Mouse (Mus musculus) liver, embryonic 12.5 days (tissue): ENCODE results near the gene Dgka. TPM values are rescaled to one million over a fixed set of nuclear protein-coding genes. Genes with fewer than 3 reads are reported as not detected.

Experiments used
- ATAC-seq: fragments of 200-750 bp; cut with Nextera tagmentation; 2 replicates; pipeline ENCODE4 v1.8.0; 2017; ENCODE audit warnings: moderate number of reproducible peaks, mild to moderate bottlenecking, moderate library complexity
- H3K27ac ChIP-seq: fragments of 300-500 bp; sonication (generic); 2 replicates; pipeline ENCODE4 v1.5.1; 2016; ENCODE audit warnings: mild to moderate bottlenecking
- H3K27me3 ChIP-seq: fragments of 300-500 bp; sonication (generic); replicated peaks from 2 replicates; pipeline ENCODE4 v1.6.1; 2016; ENCODE audit warnings: mild to moderate bottlenecking, moderate library complexity
- H3K36me3 ChIP-seq: fragments of 300-500 bp; sonication (generic); 2 replicates; pipeline ENCODE4 v1.6.1; 2016; ENCODE audit warnings: mild to moderate bottlenecking, moderate library complexity
- H3K4me1 ChIP-seq: fragments of 300-500 bp; sonication (generic); 2 replicates; pipeline ENCODE4 v1.6.1; 2016
- H3K4me2 ChIP-seq: fragments of 300-500 bp; sonication (generic); 2 replicates; pipeline ENCODE4 v1.6.1; 2016; ENCODE audit warnings: mild to moderate bottlenecking, moderate library complexity
- H3K4me3 ChIP-seq: fragments of 300-500 bp; sonication (generic); 2 replicates; pipeline ENCODE4 v1.5.1; 2016; ENCODE audit warnings: mild to moderate bottlenecking, moderate library complexity
- H3K9ac ChIP-seq: fragments of 300-500 bp; sonication (generic); 2 replicates; pipeline ENCODE4 v1.6.1; 2016; ENCODE audit warnings: mild to moderate bottlenecking, moderate library complexity
- H3K9me3 ChIP-seq: fragments of 300-500 bp; sonication (generic); replicated peaks from 2 replicates; pipeline ENCODE4 v1.6.1; 2016; ENCODE audit warnings: mild to moderate bottlenecking, moderate library complexity
- WGBS: fragments of 180-500 bp; shearing (Covaris S2); methylation state at CpG from one replicate; pipeline ENCODE4 v1.1.7; 2016; ENCODE audit not compliant: insufficient replicate concordance; 5-methylcytosine and 5-hydroxymethylcytosine counted together
- polyA plus RNA-seq: library from polyadenylated mRNA; unstranded; fragments of >200 nt; fragmentation: Nextera tagmentation; extraction: Ambion mirVana; gene quantifications from 2 replicates; pipeline ENCODE4 v1.2.1, GENCODE M21; 2016

Dgka gene
- polyA plus RNA-seq, 1 experiment from 2014 or later = 2.8 TPM

DNA sequence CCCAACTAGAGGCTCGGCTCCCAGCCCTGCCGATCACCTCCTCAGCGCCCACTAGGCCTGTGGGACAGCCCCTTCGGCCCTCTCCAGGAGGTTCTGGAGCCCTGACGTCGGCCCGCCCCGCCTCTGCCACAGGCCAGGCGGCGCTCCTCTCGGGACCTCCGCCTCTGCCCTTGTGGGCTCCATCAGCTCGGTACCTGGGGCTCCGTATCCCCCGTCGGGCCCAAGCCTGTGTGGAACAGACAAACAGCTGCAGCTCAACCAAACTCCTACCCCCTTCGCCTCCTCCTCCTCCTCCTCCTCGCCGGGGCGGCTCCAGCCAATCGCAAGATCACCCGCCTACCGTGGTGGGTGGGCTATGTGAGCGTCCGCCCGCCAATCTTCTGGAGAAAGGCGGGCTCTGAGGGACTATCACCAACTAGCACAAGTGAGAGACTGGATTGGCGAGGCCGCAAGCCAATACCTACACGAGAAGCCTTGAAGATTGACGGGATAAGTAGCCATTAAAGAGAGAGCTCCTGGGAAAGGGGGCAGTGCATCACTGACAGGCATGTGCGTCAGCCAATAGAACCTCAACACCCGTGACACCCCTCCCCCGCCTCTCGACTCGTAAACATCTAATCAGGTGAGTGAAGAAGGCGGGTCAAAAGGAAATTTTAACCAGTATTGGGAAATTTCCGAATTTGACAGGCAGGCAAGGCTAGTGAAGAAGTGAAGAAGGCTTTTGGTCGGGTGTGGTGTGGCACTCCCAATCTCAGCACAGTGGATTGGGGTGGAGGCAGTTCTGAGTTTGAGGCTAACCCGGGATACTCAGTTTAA is 48.5 kb downstream of the Dgka start, which contains the start of gene Rab5b:
Rab5b (minus strand) TSS at position 273 of the 816 bp plus-strand sequence.
- Histone ChIP-seq H3K27me3 (no peaks in the 10 kb centered on the region), H3K4me3 (peak within 1 kb of the TSS; percentile 87), H3K27ac (peak within 1 kb of the TSS; percentile 94), H3K9me3 (no peaks in the 10 kb centered on the region), H3K9ac (peak within 1 kb of the TSS; percentile 94), H3K4me2 (peak within 1 kb of the TSS; percentile 80), H3K36me3 (peaks cover 45% of the 10 kb centered on the region), H3K4me1 (peaks cover 45% of the 10 kb centered on the region)
- 2% methylated on average over 37 of the region's 40 CpGs for WGBS
- ATAC-seq = peak; percentile 98

DNA sequence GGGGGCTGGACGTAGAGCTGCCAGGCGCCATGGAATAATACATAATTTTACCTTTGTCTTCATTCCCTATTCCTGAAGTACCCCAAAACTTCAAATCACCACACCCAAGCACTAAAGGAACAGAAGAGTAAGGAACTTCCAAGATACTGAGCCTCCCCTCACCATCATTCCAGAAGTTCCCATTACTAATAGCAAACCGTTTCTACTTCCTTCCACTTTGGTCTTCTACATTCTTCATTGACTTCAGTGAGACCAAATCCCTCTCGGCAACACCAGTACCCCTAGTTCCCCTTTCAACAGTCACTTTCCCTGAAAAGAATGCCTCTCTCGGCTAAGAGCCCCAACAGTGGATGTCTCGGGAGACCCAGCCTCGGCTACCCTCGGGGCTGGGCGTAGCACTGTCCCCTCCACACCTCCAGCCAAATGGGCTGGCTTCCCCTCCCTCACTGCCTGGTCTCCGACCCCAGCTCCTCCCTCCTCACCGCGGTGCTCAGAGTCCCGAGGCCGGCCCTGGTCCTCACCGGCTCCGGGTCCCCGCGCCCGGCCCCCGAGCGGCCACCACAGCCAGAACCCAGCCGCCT is 49.2 kb downstream of the Dgka start:
- Histone ChIP-seq H3K4me3 (peak overlapping the region; percentile 87), H3K36me3 (peaks cover 38% of the 10 kb centered on the region), H3K27me3 (no peaks in the 10 kb centered on the region), H3K4me1 (peaks cover 42% of the 10 kb centered on the region), H3K9me3 (no peaks in the 10 kb centered on the region), H3K27ac (peak overlapping the region; percentile 94), H3K4me2 (peak overlapping the region; percentile 80), H3K9ac (peak overlapping the region; percentile 94)
- no peak for ATAC-seq
- 1% methylated on average over 22 of the region's 22 CpGs for WGBS

DNA sequence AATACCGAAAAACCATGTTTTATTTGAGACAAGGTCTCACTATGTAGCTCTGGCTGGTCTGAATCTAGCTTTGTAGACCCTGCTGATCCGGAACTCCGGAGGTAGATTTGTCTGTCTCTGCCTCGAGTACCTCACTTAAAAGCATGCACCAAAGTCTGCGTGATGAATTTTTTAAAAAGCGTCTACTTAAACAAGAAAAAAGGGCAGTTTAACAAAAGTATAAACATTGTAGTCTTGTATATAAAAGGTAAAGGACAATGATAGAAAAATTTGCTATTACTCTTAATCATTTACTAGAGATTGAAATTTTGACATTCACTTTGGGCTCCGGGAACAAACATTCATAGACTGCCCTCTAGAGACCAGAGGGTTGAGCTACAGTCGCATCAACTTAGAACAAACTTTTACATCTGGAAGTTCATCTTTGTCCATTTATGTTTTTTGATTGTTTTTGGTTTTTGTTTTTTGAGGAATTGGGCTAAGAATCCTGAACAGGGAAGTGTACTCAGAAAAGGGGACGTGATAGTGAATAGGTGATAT is 70.1 kb downstream of the Dgka start:
- H3K9me3 ChIP-seq = no peaks in the 10 kb centered on the region
- peak overlapping the region; percentile 80 for H3K27ac ChIP-seq
- peak overlapping the region; percentile 99 for H3K4me2 ChIP-seq
- ATAC-seq = no peak
- peak overlapping the region; percentile 75 for H3K4me3 ChIP-seq
- H3K27me3 ChIP-seq = peaks cover 41% of the 10 kb centered on the region
- WGBS = 1% methylated on average over 9 of the region's 9 CpGs
- peak overlapping the region; percentile 78 for H3K9ac ChIP-seq
- H3K36me3 ChIP-seq = peaks cover 14% of the 10 kb centered on the region
- peaks cover 17% of the 10 kb centered on the region for H3K4me1 ChIP-seq

DNA sequence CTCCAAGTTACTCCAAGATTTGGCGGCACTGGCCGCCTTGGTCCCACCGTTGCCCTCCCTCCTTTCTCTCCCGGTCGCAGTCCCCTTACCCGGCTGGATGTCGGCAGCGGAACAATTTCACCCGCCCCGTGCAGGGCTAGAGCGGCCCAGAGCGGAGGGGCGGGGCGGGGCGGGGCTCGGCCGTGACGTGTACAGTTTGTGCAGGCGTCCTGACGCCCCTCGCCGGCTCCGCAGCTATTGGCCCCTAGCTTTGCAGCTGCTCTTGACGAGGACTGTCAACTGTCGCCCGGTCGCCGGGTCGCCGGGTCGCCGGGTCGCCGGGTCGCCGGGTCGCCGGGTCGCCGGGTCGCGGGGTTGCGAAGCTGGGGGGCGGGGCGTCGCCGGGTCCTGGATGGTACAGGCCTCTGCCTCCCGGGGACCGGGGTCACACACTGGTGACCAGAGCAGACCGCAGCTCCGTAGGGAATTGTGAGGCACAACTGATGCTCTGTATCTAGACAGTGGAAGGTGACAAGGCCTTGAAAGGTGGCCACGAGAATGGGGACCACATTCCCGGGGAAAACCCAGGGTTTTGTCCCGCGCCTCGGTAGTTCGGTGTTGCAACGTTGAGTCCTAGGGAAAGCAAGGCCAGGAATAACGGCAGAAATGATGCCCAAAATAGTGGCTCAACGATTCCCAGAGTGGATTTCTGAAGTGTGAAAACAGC is 70.7 kb downstream of the Dgka start, which contains the start of gene Suox:
Suox (minus strand) TSS at position 311 of the 706 bp plus-strand sequence.
- H3K4me2 ChIP-seq = peak within 1 kb of the TSS; percentile 99
- peaks cover 47% of the 10 kb centered on the region for H3K27me3 ChIP-seq
- H3K4me3 ChIP-seq = peak within 1 kb of the TSS; percentile 75
- peaks cover 8% of the 10 kb centered on the region for H3K36me3 ChIP-seq
- peaks cover 23% of the 10 kb centered on the region for H3K4me1 ChIP-seq
- peak within 1 kb of the TSS; percentile 78 for H3K9ac ChIP-seq
- H3K9me3 ChIP-seq = no peaks in the 10 kb centered on the region
- under 1% methylated on average over 45 of the region's 60 CpGs for WGBS
- ATAC-seq = peak; percentile 96
- H3K27ac ChIP-seq = peak within 1 kb of the TSS; percentile 80

DNA sequence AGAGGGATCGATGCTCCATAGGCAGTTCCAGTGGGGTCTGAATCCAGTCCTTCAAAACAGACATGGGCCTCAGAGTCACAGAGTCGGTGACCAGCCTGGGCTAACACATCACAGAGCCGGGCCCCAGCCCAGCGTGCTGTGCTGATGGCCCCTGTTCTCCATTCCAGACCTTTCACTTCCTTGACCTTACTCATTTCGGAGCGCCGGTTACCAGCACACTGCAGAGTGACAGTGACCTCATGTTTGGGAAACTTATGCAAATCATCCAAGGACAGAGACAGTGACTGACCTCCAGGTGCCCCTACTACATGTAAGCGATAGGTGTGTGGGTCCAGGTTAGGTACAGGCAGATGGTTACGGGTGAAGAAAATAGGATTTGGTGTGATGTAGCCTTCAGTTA is 73.5 kb downstream of the Dgka start:
- no peak overlapping the region for H3K27ac ChIP-seq
- 0 out of 2 replicates have a peak, but pooled peaks cover 5% of the 10 kb centered on the region for H3K36me3 ChIP-seq
- no peak overlapping the region for H3K4me2 ChIP-seq
- ATAC-seq = no peak
- H3K9ac ChIP-seq = no peak overlapping the region
- peaks cover 68% of the 10 kb centered on the region for H3K27me3 ChIP-seq
- 84% methylated on average over 9 of the region's 9 CpGs for WGBS
- peaks cover 30% of the 10 kb centered on the region for H3K4me1 ChIP-seq
- H3K9me3 ChIP-seq = no peaks in the 10 kb centered on the region
- no peak overlapping the region for H3K4me3 ChIP-seq

Other genes starting within 250 kb of the Dgka start
- gene Myl6b, start 246.2 kb downstream of the Dgka start, polyA plus RNA-seq = 1.3 and 1.6 TPM in 2 replicates
- gene Esyt1, start 219.0 kb downstream of the Dgka start, polyA plus RNA-seq = 15.0 and 16.0 TPM in 2 replicates
- gene Zc3h10, start 197.1 kb downstream of the Dgka start, polyA plus RNA-seq = 7.7 and 8.1 TPM in 2 replicates
- 2,924 and 3,037 TPM in 2 replicates for gene Rpl41, start 195.6 kb downstream of the Dgka start, polyA plus RNA-seq
- 233 and 242 TPM in 2 replicates for gene Pa2g4, start 178.9 kb downstream of the Dgka start, polyA plus RNA-seq
- gene Erbb3, start 155.2 kb downstream of the Dgka start, polyA plus RNA-seq = 1.8 TPM in 2 replicates
- gene Rps26, start 118.1 kb downstream of the Dgka start, polyA plus RNA-seq = 555 and 561 TPM in 2 replicates
- 0.41 and 0.42 TPM in 2 replicates for gene Ikzf4, start 98.9 kb downstream of the Dgka start, polyA plus RNA-seq
- 10.4 and 10.5 TPM in 2 replicates for gene Suox, start 70.8 kb downstream of the Dgka start, polyA plus RNA-seq
- 34.2 and 34.7 TPM in 2 replicates for gene Rab5b, start 48.6 kb downstream of the Dgka start, polyA plus RNA-seq
- 0.36 and 0.43 TPM in 2 replicates for gene Pmel, start 40.7 kb downstream of the Dgka start, polyA plus RNA-seq
- 82.8 and 84.9 TPM in 2 replicates for gene Cdk2, start 39.8 kb downstream of the Dgka start, polyA plus RNA-seq
- 25.8 and 26.8 TPM in 2 replicates for gene Pym1, start 3.0 kb upstream of the Dgka start, polyA plus RNA-seq
- gene Mmp19, start 46.1 kb upstream of the Dgka start, polyA plus RNA-seq = 5.5 and 6.8 TPM in 2 replicates
- gene Dnajc14, start 59.2 kb upstream of the Dgka start, polyA plus RNA-seq = 27.9 and 29.1 TPM in 2 replicates
- 3.7 and 3.9 TPM in 2 replicates for gene Tmem198b, start 59.5 kb upstream of the Dgka start, polyA plus RNA-seq
- gene Sarnp, start 72.5 kb upstream of the Dgka start, polyA plus RNA-seq = 154 and 161 TPM in 2 replicates
- gene Ormdl2, start 76.8 kb upstream of the Dgka start, polyA plus RNA-seq = 82.5 and 85.8 TPM in 2 replicates
- gene Gdf11, start 146.9 kb upstream of the Dgka start, polyA plus RNA-seq = 1.8 and 1.9 TPM in 2 replicates
- 127 and 129 TPM in 2 replicates for gene Cd63, start 156.1 kb upstream of the Dgka start, polyA plus RNA-seq
- 8.2 and 9.0 TPM in 2 replicates for gene Rdh5, start 178.0 kb upstream of the Dgka start, polyA plus RNA-seq
- 82.5 and 83.0 TPM in 2 replicates for gene Bloc1s1, start 179.2 kb upstream of the Dgka start, polyA plus RNA-seq
- gene Itga7, start 189.0 kb upstream of the Dgka start, polyA plus RNA-seq = 0.12 and 0.17 TPM in 2 replicates
- gene Mettl7b, start 216.1 kb upstream of the Dgka start, polyA plus RNA-seq = not detected in 2 replicates
- gene Olfr9, start 244.6 kb upstream of the Dgka start, polyA plus RNA-seq = not detected in 2 replicates